Mouse (Mus musculus) olfactory bulb, adult 2 months (tissue): Measurements from ENCODE around the gene Cfap161. TPM values are rescaled to one million over a fixed set of nuclear protein-coding genes. Genes with fewer than 3 reads are reported as not detected.

Experiments used
- H3K27ac ChIP-seq: fragments of 200-500 bp; 2 replicates; pipeline ENCODE4 v1.5.1; 2012; ENCODE audit warnings: low read depth, low read length; ENCODE audit not compliant: insufficient read depth
- H3K4me1 ChIP-seq: fragments of 200-500 bp; 2 replicates; pipeline ENCODE4 v1.6.1; 2012; ENCODE audit warnings: low read length; ENCODE audit not compliant: control insufficient read depth, insufficient read depth
- H3K4me3 ChIP-seq: fragments of 200-500 bp; 2 replicates; pipeline ENCODE4 v1.5.1; 2012; ENCODE audit warnings: mild to moderate bottlenecking, low read depth, low read length, moderate library complexity; ENCODE audit not compliant: insufficient read depth
- CTCF ChIP-seq: fragments of 200-500 bp; IDR thresholded peaks from 2 replicates; pipeline ENCODE4 v1.5.1; 2012; ENCODE audit warnings: low read depth, mild to moderate bottlenecking, low read length, moderate library complexity; ENCODE audit not compliant: insufficient read depth
- POLR2A ChIP-seq: fragments of 200-500 bp; IDR thresholded peaks from 2 replicates; pipeline ENCODE4 v1.6.1; 2012; ENCODE audit warnings: mild to moderate bottlenecking, low read depth, low read length, moderate library complexity; ENCODE audit not compliant: insufficient read depth
- WGBS: fragments of 180-500 bp; shearing (Covaris S2); methylation state at CpG from one replicate; pipeline ENCODE4 v1.1.7; 2018; 5-methylcytosine and 5-hydroxymethylcytosine counted together
- polyA plus RNA-seq: library from polyadenylated mRNA; stranded (reverse); fragments of >200 nt; gene quantifications from 2 replicates; pipeline ENCODE4 v1.2.4, GENCODE M21; 2012; ENCODE audit warnings: low replicate concordance; ENCODE audit not compliant: missing spikeins, insufficient read depth, insufficient read length

The Cfap161 gene
- polyA plus RNA-seq, 1 experiment, result not detected

- H3K4me3 ChIP-seq, result no peak overlapping the region
- H3K4me1 ChIP-seq, result peaks cover 6% of the 10 kb centered on the region; the same call in 1 of the 2 replicates
- 54% methylated on average over 5 of the region's 5 CpGs for WGBS
- H3K27ac ChIP-seq, result no peak overlapping the region
- TF ChIP-seq POLR2A, result no peak
- no peak for TF ChIP-seq CTCF
Measured at GRCm38 (mm10) chr7:83796177-83796576, 1.5 kb upstream of the Cfap161 start.

- H3K27ac ChIP-seq, result no peak overlapping the region
- no peak overlapping the region for H3K4me3 ChIP-seq
- TF ChIP-seq CTCF (no peak), POLR2A (no peak)
- H3K4me1 ChIP-seq, result peaks cover 4% of the 10 kb centered on the region; the same call in 1 of the 2 replicates
- WGBS, result 62% methylated on average over 11 of the region's 11 CpGs
Measured at GRCm38 (mm10) chr7:83794006-83794683, 535 bp downstream of the Cfap161 start.

DNA sequence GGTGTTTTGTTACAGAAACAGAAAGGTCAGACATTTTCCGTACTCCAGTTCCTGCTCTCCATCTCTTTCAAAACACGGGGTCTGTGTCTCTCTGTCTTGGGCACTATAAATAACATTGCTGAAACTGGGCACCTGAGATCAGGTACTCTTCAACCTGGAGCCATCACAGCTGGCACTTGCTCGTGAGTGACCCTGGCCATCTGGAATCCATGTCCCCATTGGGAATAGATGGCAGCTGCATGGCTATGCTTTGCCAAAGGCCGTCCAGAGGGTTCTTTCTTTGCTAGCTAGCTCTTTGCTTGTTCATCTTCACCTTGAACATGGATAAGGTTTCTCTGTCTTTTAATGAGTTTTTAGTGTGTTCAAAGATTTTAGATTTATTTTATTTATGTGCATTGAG is 13.8 kb downstream of the Cfap161 start:
- 0 out of 2 replicates have a peak, but pooled peaks cover 2% of the 10 kb centered on the region for H3K4me1 ChIP-seq
- TF ChIP-seq CTCF (no peak), POLR2A (no peak)
- 93% methylated on average over 4 of the region's 4 CpGs for WGBS
- H3K27ac ChIP-seq, result no peak overlapping the region
- H3K4me3 ChIP-seq, result no peak overlapping the region

DNA sequence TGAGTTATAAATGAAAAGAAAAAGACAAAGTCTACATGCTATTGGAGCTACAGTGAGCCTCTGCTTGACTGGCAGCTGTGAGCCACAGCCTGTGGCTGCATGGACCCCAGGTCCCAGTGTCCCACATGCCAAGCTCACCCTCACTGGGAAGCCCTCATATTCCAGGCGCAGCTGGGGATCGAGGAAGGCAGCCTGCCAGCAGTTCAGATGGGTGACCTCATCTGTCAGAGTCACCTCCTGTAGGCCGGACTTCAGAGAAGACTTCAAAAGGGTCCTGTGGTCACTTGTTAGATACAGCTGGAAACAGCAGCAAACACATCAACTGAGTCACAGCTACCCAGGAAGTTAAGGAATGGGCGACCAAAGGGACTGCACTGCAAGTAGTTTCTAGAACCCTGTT is 14.7 kb downstream of the Cfap161 start:
- H3K4me3 ChIP-seq, result no peak overlapping the region
- H3K4me1 ChIP-seq, result 0 out of 2 replicates have a peak, but pooled peaks cover 2% of the 10 kb centered on the region
- no peak overlapping the region for H3K27ac ChIP-seq
- WGBS, result 78% methylated on average over 4 of the region's 4 CpGs
- TF ChIP-seq POLR2A (no peak), CTCF (no peak)

DNA sequence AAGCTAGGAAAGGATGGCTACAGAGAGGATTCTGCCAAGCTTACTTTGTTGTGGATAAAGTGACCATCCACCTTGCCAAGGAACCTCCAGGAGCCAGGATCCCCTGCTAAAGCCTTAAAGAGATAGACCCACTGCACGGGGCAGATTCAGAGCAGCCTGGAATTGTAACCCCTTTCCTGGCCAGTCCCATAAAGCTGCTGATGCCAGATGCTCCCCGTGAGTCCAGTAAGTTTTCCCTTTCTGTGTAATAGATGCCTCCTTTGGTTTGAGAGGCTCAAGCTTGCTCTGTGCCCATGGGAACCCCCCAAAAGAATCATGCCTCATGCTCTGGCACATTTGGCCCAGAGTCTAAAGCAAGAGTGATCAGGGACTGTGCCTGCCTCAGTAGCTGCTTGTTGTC is 15.7 kb downstream of the Cfap161 start:
- no peak overlapping the region for H3K4me3 ChIP-seq
- no peak overlapping the region for H3K27ac ChIP-seq
- 0 out of 2 replicates have a peak, but pooled peaks cover 2% of the 10 kb centered on the region for H3K4me1 ChIP-seq
- TF ChIP-seq CTCF (no peak), POLR2A (no peak)
- WGBS, result 74% methylated on average over 2 of the region's 2 CpGs

- H3K4me3 ChIP-seq, result no peak overlapping the region
- 80% methylated on average over 2 of the region's 2 CpGs for WGBS
- TF ChIP-seq POLR2A, result no peak
- no peak for TF ChIP-seq CTCF
- 0 out of 2 replicates have a peak, but pooled peaks cover 2% of the 10 kb centered on the region for H3K4me1 ChIP-seq
- no peak overlapping the region for H3K27ac ChIP-seq
Measured at GRCm38 (mm10) chr7:83778516-83778915, 16.2 kb downstream of the Cfap161 start.

DNA sequence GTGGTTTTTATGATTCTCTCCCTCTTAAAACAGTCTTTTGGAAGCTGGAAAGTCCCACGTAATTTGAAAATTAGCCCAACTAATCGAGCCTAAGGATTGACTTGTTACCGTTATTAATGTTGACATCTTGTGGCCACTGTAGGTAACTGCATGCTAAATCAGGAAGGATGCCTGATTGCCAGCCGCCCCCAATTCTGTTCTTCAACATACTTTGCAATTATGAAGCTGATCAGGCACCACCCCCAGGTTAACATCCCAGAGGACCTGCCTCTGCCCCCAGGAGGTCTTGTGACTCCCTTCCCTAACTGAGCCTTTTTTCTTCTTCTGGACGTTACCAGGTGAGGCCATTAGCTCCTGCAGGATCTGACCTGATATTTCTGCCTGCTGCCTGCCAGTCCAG is 20.0 kb downstream of the Cfap161 start:
- no peaks in the 10 kb centered on the region for H3K4me1 ChIP-seq
- H3K27ac ChIP-seq, result no peak overlapping the region
- WGBS, result 17% methylated on average over 5 of the region's 5 CpGs
- no peak overlapping the region for H3K4me3 ChIP-seq
- TF ChIP-seq POLR2A (no peak), CTCF (no peak)

DNA sequence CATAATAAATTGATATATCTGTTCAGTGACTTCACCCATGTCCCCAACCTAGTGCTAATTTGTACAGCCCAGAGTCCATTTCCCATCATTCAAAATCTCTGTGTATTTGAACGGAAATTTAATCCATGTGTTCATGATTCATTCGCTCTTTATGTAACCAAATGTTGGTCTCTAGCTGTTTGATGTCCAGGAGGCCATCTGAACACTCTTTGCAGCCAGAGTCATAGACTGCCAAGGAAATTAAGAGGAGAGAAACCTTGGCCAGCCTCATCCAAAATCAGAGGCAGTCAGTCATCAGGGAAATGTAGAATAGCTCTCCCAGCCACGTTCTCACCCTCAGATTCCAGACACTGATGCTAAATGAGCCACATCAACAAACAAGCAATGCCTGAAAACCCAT is 31.0 kb downstream of the Cfap161 start:
- Histone ChIP-seq H3K27ac (no peak overlapping the region), H3K4me3 (no peak overlapping the region), H3K4me1 (no peaks in the 10 kb centered on the region)
- no peak for TF ChIP-seq POLR2A
- TF ChIP-seq CTCF, result no peak
- WGBS, result 72% methylated on average over 3 of the region's 3 CpGs

DNA sequence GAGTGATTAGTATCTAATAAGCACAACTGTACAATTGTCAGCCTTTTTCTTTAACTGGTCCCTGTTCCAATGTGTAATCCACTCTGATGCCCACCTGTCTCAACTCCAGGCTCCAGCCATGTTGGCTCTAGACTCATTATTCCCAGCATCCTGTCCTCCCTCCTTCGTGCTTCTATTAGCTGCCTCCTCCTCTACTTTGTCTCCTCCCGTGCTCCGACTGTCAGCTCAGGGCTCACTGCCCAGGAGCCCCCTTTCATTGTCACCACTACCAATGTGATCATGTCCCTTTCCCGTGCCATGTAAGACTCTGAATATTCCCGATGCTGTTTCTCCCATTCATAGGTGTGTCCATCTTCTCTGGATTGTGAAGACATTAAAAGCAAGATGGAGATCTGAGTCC is 32.3 kb downstream of the Cfap161 start:
- no peak for TF ChIP-seq POLR2A
- no peak for TF ChIP-seq CTCF
- H3K4me1 ChIP-seq, result no peaks in the 10 kb centered on the region
- no peak overlapping the region for H3K27ac ChIP-seq
- H3K4me3 ChIP-seq, result no peak overlapping the region
- WGBS, result 82% methylated on average over 5 of the region's 5 CpGs
